Mouse (Mus musculus) retina, postnatal 7 days (tissue): ENCODE measurements around the gene Klrc2.
"Not testable (repeated sequence)": the region's sequence is repeated elsewhere in the genome, so short reads cannot be mapped to it uniquely, and the experiment has no call there.

Experiments used
- DNase-seq: peaks from one replicate; pipeline ENCODE4 v3.0.0-alpha.2; 2012; ENCODE audit warnings: low read depth, low spot score

Gene Klrc2

GRCm38 (mm10) chr6:129660589-129660988 lies at the start of gene Klrc2:
Klrc2 (minus strand) TSS chr6:129660689.
- DNase-seq: not testable (repeated sequence)

- DNase-seq: not testable (repeated sequence)
Measured at GRCm38 (mm10) chr6:129691436-129691835, 30.9 kb upstream of the Klrc2 start.

GRCm38 (mm10) chr6:129680379-129680778 lies 19.9 kb upstream of the Klrc2 start:
- DNase-seq: no peak

- DNase-seq: no peak
Measured at GRCm38 (mm10) chr6:129678873-129679272, 18.4 kb upstream of the Klrc2 start, which contains the start of gene Klrc1. Klrc1 (minus strand) TSS chr6:129678973.

GRCm38 (mm10) chr6:129661301-129661700 lies 812 bp upstream of the Klrc2 start:
- DNase-seq: not testable (repeated sequence)

GRCm38 (mm10) chr6:129644054-129644453 lies 16.4 kb downstream of the Klrc2 start:
- not testable (repeated sequence) for DNase-seq

GRCm38 (mm10) chr6:129643237-129643636 lies 17.3 kb downstream of the Klrc2 start, which contains the start of gene Klrc3:
Klrc3 (minus strand) TSS chr6:129643337.
- not testable (repeated sequence) for DNase-seq

- not testable (repeated sequence) for DNase-seq
Measured at GRCm38 (mm10) chr6:129631046-129631445, 29.4 kb downstream of the Klrc2 start.

GRCm38 (mm10) chr6:129623735-129624134 lies 36.8 kb downstream of the Klrc2 start, which contains the start of gene Klrk1:
Klrk1 (minus strand) TSS chr6:129623864.
- DNase-seq: no peak

GRCm38 (mm10) chr6:129608372-129608771 lies 52.1 kb downstream of the Klrc2 start:
- DNase-seq: no peak
